Mouse (Mus musculus) stomach, embryonic 14.5 days (tissue): ENCODE measurements around the gene Mnd1. TPM values are rescaled to one million over a fixed set of nuclear protein-coding genes. Genes with fewer than 3 reads are reported as not detected.

Experiments used
- ATAC-seq: fragments of 200-750 bp; cut with Nextera tagmentation; 2 replicates; pipeline ENCODE4 v1.8.0; 2017; ENCODE audit warnings: low read depth, moderate TSS enrichment; ENCODE audit not compliant: insufficient number of reproducible peaks, insufficient read depth, low FRiP score
- H3K27ac ChIP-seq: fragments of 300-500 bp; sonication (generic); 2 replicates; pipeline ENCODE4 v1.5.1; 2014; ENCODE audit warnings: mild to moderate bottlenecking, low read length, moderate library complexity, mixed read lengths
- H3K27me3 ChIP-seq: fragments of 300-500 bp; sonication (generic); 2 replicates; pipeline ENCODE4 v1.6.1; 2014; ENCODE audit warnings: low read length, control low read depth, mixed read lengths; ENCODE audit not compliant: control insufficient read depth, insufficient read depth
- H3K36me3 ChIP-seq: fragments of 300-500 bp; sonication (generic); 2 replicates; pipeline ENCODE4 v1.6.1; 2014; ENCODE audit warnings: mild to moderate bottlenecking, control low read depth, low read length, moderate library complexity, mixed read lengths; ENCODE audit not compliant: control insufficient read depth, insufficient read depth
- H3K4me1 ChIP-seq: fragments of 300-500 bp; sonication (generic); 2 replicates; pipeline ENCODE4 v1.6.1; 2014; ENCODE audit warnings: low read length, control low read depth, mixed read lengths; ENCODE audit not compliant: control insufficient read depth, insufficient read depth
- H3K4me2 ChIP-seq: fragments of 300-500 bp; sonication (generic); replicated peaks from 2 replicates; pipeline ENCODE4 v1.6.1; 2014; ENCODE audit warnings: low read depth, low read length, control low read depth
- H3K4me3 ChIP-seq: fragments of 300-500 bp; sonication (generic); 2 replicates; pipeline ENCODE4 v1.5.1; 2014; ENCODE audit warnings: low read depth, low read length, control low read depth
- H3K9ac ChIP-seq: fragments of 300-500 bp; sonication (generic); replicated peaks from 2 replicates; pipeline ENCODE4 v1.6.1; 2014; ENCODE audit warnings: low read depth, mild to moderate bottlenecking, control low read depth, low read length, moderate library complexity, mixed read lengths
- H3K9me3 ChIP-seq: fragments of 300-500 bp; sonication (generic); 2 replicates; pipeline ENCODE4 v1.6.1; 2016; ENCODE audit warnings: low read depth, low read length, control low read depth; ENCODE audit not compliant: control insufficient read depth
- WGBS: fragments of 180-500 bp; shearing (Covaris S2); extraction: QIAGEN DNeasy Blood & Tissue Kit; methylation state at CpG from one replicate; pipeline ENCODE4 v1.1.7; 2014; 5-methylcytosine and 5-hydroxymethylcytosine counted together
- polyA plus RNA-seq: library from polyadenylated mRNA; unstranded; fragments of >200 nt; fragmentation: Nextera tagmentation; extraction: Ambion mirVana; gene quantifications from 2 replicates; pipeline ENCODE4 v1.2.1, GENCODE M21; 2014

The Mnd1 gene
- polyA plus RNA-seq, 1 experiment from 2014 or later, result 15.2 TPM

- no peak overlapping the region for H3K4me3 ChIP-seq
- no peak overlapping the region for H3K27ac ChIP-seq
- no peaks in the 10 kb centered on the region for H3K27me3 ChIP-seq
- H3K36me3 ChIP-seq, result no peaks in the 10 kb centered on the region
- no peaks in the 10 kb centered on the region for H3K9me3 ChIP-seq
- H3K4me2 ChIP-seq, result no peak overlapping the region
- H3K9ac ChIP-seq, result no peak overlapping the region
- peaks cover 8% of the 10 kb centered on the region; the same call in 1 of the 2 replicates for H3K4me1 ChIP-seq
- no peak for ATAC-seq
- WGBS, result 85% methylated on average over 2 of the region's 2 CpGs
Observed at GRCm38 (mm10) chr3:84063369-84063914, 92.1 kb downstream of the Mnd1 start.

GRCm38 (mm10) chr3:84061523-84062453 lies 93.8 kb downstream of the Mnd1 start:
- no peak for ATAC-seq
- H3K4me3 ChIP-seq, result no peak overlapping the region
- H3K36me3 ChIP-seq, result no peaks in the 10 kb centered on the region
- no peak overlapping the region for H3K4me2 ChIP-seq
- no peaks in the 10 kb centered on the region for H3K27me3 ChIP-seq
- no peaks in the 10 kb centered on the region for H3K9me3 ChIP-seq
- WGBS, result 72% methylated on average over 13 of the region's 13 CpGs
- no peak overlapping the region for H3K9ac ChIP-seq
- no peak overlapping the region for H3K27ac ChIP-seq
- H3K4me1 ChIP-seq, result peaks cover 8% of the 10 kb centered on the region; the same call in 1 of the 2 replicates

- H3K4me2 ChIP-seq, result no peak overlapping the region
- H3K36me3 ChIP-seq, result no peaks in the 10 kb centered on the region
- H3K27ac ChIP-seq, result no peak overlapping the region
- H3K4me1 ChIP-seq, result peaks cover 8% of the 10 kb centered on the region; the same call in 1 of the 2 replicates
- no peaks in the 10 kb centered on the region for H3K27me3 ChIP-seq
- no peak overlapping the region for H3K9ac ChIP-seq
- WGBS, result 83% methylated on average over 5 of the region's 5 CpGs
- H3K4me3 ChIP-seq, result no peak overlapping the region
- no peaks in the 10 kb centered on the region for H3K9me3 ChIP-seq
- ATAC-seq, result no peak
Observed at GRCm38 (mm10) chr3:84060946-84061345, 94.6 kb downstream of the Mnd1 start.

- Histone ChIP-seq H3K9ac (no peak overlapping the region), H3K4me3 (no peak overlapping the region), H3K27me3 (no peaks in the 10 kb centered on the region), H3K27ac (no peak overlapping the region), H3K9me3 (no peaks in the 10 kb centered on the region), H3K36me3 (no peaks in the 10 kb centered on the region), H3K4me2 (no peak overlapping the region), H3K4me1 (peaks cover 8% of the 10 kb centered on the region; the same call in 1 of the 2 replicates)
- WGBS, result 28% methylated on average over 4 of the region's 4 CpGs
- ATAC-seq, result no peak
Observed at GRCm38 (mm10) chr3:84060128-84060527, 95.5 kb downstream of the Mnd1 start.

- Histone ChIP-seq H3K9ac (no peak overlapping the region), H3K27me3 (no peaks in the 10 kb centered on the region), H3K27ac (peak overlapping the region; percentile 63; the same call in 1 of the 2 replicates), H3K36me3 (no peaks in the 10 kb centered on the region), H3K4me3 (no peak overlapping the region), H3K4me1 (peaks cover 8% of the 10 kb centered on the region; the same call in 1 of the 2 replicates), H3K9me3 (no peaks in the 10 kb centered on the region), H3K4me2 (no peak overlapping the region)
- ATAC-seq, result no peak
- WGBS, result 42% methylated on average over 4 of the region's 4 CpGs
Observed at GRCm38 (mm10) chr3:84059676-84060075, 95.9 kb downstream of the Mnd1 start.

GRCm38 (mm10) chr3:84059261-84059660 lies 96.3 kb downstream of the Mnd1 start:
- WGBS, result 23% methylated on average over 13 of the region's 13 CpGs
- Histone ChIP-seq H3K9ac (no peak overlapping the region), H3K36me3 (no peaks in the 10 kb centered on the region), H3K27ac (peak overlapping the region; percentile 63; the same call in 1 of the 2 replicates), H3K4me2 (0 out of 2 replicates have a peak overlapping the region, but pooled peaks have one; percentile 10), H3K4me3 (no peak overlapping the region), H3K27me3 (no peaks in the 10 kb centered on the region), H3K4me1 (peaks cover 8% of the 10 kb centered on the region; the same call in 1 of the 2 replicates), H3K9me3 (no peaks in the 10 kb centered on the region)
- peak; percentile 49; the same call in 1 of the 2 replicates for ATAC-seq

GRCm38 (mm10) chr3:84048729-84049175 lies 106.8 kb downstream of the Mnd1 start:
- H3K9me3 ChIP-seq, result no peaks in the 10 kb centered on the region
- H3K4me2 ChIP-seq, result no peak overlapping the region
- WGBS, result 7% methylated on average over 9 of the region's 9 CpGs
- no peaks in the 10 kb centered on the region for H3K27me3 ChIP-seq
- no peak overlapping the region for H3K27ac ChIP-seq
- H3K4me3 ChIP-seq, result no peak overlapping the region
- peak; percentile 77; the same call in 1 of the 2 replicates for ATAC-seq
- no peaks in the 10 kb centered on the region for H3K36me3 ChIP-seq
- H3K9ac ChIP-seq, result no peak overlapping the region; the same call in 1 of the 2 replicates
- peaks cover 4% of the 10 kb centered on the region; the same call in 1 of the 2 replicates for H3K4me1 ChIP-seq

GRCm38 (mm10) chr3:84046206-84046605 lies 109.4 kb downstream of the Mnd1 start:
- Histone ChIP-seq H3K4me2 (no peak overlapping the region), H3K27ac (no peak overlapping the region), H3K4me1 (peaks cover 4% of the 10 kb centered on the region; the same call in 1 of the 2 replicates), H3K27me3 (no peaks in the 10 kb centered on the region), H3K4me3 (no peak overlapping the region), H3K9ac (no peak overlapping the region), H3K36me3 (no peaks in the 10 kb centered on the region), H3K9me3 (no peaks in the 10 kb centered on the region)
- 84% methylated on average over 8 of the region's 8 CpGs for WGBS
- no peak for ATAC-seq
